Mouse (Mus musculus) heart, postnatal 14 days (tissue): ENCODE measurements around the gene Zfp54. TPM values are rescaled to one million over a fixed set of nuclear protein-coding genes. Genes with fewer than 3 reads are reported as not detected.
"Not testable (repeated sequence)": the region's sequence is repeated elsewhere in the genome, so short reads cannot be mapped to it uniquely, and the experiment has no call there.

Experiments used
- DNase-seq, 2 experiments: peaks; one replicate each; pipeline ENCODE4 v3.0.0; 2021 to 2022
- intact Hi-C: fragments of 180-260 bp; cut with DNase I; formaldehyde crosslinking; loops from one replicate; pipeline ENCODE4 v1.15.1; 2025
- long read RNA-seq, 2 experiments: library from polyadenylated mRNA; stranded (forward); transcript quantifications; one replicate each; pipeline ENCODE4 v2.0.0; 2021
- total RNA-seq, 2 experiments: library from RNA; stranded (reverse); gene quantifications; 2 replicates each; pipeline ENCODE4 v1.2.3; 2021

Gene Zfp54
- 1 to 10 TPM in 1 of 2 experiments, under 1 TPM in 1; 0.76 to 1.4 TPM for total RNA-seq
- long read RNA-seq, experiment 1, partial matches to known transcripts, result 0 of 5 reads
- long read RNA-seq, experiment 1, other reads (novel, unspliced or antisense), result 0 of 5 reads
- long read RNA-seq, experiment 2, partial matches to known transcripts, result 0 of 2 reads
- long read RNA-seq, experiment 2, other reads (novel, unspliced or antisense), result 0 of 2 reads

DNA sequence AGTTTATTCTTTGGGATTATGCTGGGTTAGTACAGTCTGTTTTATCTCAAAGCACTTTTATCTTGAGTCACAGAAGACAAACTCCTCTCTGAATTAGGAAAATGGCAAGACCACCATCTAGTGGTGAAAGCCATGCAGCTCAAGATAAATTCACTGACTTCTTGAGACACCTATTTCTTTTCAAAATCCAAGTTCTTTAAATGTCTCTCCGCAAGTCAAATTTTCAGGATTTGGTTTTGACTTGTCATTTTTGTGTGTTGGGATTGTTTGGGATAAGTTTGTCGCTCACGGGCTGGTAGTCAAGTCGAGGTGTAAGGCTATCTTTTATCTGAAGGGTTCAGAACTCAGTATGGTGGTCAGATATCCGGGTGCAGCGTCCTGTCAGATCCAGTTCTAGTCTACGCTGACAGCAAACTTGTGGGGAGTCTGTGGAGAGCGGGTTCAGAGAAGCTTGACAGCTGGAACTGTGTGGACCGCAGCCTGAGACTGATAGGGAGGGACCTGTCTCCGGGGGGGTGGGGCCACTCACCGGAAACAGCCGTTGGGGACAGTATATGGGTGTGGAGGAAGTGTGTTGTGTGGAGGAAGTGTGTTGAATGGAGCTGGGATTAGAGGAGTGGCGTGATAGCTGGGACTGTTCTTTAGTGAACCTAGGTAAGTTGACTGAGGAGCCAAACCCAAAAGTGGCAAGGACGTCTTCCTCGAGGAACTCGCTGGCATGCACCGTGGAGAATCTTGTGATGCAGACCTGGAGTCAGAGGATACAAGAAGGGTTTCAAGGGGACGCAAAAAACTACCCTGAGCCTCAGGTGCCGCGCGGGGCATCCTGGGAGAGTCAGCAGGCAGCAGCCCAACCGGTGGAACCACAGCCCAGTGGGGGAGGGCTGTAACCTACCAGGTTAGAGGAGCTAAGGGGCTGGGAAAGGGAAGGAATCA, at the start of gene Zfp54:
Gene Zfp54 (plus strand): TSS at position 564 of the 936 bp plus-strand sequence.
- intact Hi-C loops, result loop anchor here (1.0 to 5.0 kb wide), 3 partner anchors 94 to 191 kb away; no protein-coding TSS in a partner anchor
- peak; percentile 72 to 73 for DNase-seq

DNA sequence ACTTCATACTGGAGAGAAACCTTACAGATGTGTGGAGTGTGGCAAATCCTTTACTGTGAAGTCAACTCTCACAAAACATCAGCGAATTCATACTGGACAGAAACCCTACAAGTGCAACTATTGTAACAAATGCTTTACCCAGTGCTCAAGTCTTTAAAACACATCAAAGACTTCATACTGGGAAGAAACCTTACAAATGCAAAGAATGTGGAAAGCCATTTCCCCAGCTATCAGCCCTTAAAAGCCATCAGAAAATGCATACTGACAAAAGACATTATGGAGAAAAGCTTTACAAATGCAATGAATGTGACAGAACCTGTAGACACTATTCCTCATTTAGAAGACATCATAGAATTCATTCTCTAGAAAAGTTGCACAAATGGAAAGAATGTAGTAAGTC, 47.7 kb upstream of the Zfp54 start:
- intact Hi-C loops, result no loop called here
- no peak for DNase-seq

DNA sequence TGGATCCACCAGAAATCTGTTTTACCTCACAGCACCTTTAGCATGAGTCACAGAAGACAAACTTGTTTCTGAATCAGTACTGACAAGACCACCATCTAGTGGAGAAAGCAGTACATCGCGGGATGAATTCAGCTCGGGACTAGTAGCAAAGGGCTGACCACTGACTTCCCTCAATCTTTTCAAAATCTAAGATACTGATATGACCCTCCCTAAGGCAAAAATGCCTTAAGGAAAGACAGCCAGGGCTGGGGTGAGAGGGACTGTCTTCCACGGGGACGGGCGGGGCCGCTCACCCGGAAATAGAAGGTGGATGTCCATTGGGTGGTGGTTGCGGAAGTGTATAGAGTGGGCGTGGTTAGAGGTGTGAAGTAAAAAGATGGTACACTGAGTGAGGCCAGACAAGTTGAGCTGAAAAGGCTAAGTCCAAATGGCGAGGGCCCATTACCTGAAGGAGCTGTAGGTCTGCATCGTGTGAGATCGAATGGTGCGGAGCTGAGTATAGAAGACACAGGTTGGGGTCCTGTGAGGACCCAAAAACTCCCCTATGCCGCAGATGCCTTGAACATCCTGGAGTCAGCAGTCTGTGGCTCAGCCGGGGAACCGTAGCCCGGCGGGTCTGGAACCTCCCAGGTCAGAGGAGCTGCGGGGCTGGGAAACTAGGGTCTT, 39.5 kb upstream of the Zfp54 start, which contains the start of gene Zfp677:
Gene Zfp677 (plus strand): TSS at position 358 of the 666 bp plus-strand sequence.
- peak; percentile 44 to 63 for DNase-seq
- intact Hi-C loops, result loop anchor here (5.0 kb wide), 1 partner anchor 111 kb away; no protein-coding TSS in a partner anchor

DNA sequence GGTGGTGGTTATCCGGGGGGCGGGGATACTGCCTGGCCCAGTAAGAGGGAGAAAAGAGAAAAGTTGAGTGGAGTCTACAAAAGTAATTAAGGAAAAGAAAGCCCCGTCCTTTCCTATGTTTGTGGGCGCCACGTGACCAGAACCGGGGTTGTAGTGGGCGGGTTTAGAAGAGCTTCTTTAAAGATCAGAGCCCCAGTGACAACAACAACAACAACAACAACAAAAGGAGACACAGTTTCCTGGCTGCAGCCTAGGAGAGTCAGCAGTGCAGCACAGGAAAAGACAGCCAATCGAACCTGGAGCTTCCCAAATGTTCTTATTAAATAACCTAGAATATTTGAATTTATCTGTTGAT, 39.0 kb upstream of the Zfp54 start:
- intact Hi-C loops, result loop anchor here (5.0 kb wide), 1 partner anchor 112 kb away; no protein-coding TSS in a partner anchor

DNA sequence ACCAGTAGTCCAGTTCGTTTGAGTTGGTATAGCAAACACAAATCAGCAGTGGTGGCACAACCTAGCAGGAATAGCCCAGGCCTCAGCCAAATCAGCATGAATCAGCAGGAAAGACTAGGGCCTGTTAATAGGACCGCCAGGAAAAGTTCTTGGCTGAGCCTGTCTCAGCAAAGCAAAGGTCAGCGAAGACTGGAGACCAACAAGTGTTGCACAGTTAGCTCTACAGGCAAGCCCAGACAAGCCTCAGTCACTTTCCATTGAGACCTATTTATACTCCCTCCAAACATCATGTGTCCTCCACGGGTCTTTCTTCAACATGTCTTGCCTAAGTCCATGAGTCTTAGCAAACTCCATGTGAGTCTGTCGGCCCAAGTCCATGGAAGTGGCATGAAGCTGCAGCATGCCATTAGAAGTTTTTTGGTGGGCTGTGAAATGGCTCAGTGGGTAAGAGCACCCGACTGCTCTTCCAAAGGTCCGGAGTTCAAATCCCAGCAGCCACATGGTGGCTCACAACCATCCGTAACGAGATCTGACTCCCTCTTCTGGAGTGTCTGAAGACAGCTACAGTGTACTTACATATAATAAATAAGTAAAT, 15.9 kb downstream of the Zfp54 start:
- DNase-seq, intact Hi-C loops: not testable (repeated sequence)

More for the DNA sequence above, 39.0 kb upstream of the Zfp54 start:
- DNase-seq, result no peak

DNA sequence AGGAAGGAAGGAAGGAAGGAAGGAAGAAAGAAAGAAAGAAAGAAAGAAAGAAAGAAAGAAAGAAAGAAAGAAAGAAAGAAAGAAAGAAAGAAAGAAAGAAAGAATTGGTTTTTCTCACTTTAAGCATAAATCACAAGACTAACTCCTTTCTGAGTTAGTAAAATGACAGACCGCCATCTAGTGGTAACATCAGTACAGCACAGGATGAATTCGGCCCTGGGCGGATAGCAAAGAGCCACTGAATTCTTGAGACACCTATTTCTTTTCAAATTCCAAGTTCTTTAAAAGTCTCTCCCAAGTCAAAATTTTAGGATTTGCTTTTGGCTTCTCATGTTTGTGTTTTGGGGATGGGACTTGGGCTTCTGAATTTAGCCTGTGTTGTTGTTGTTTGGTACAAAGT, 26.6 kb downstream of the Zfp54 start:
- intact Hi-C loops, result loop anchor here (2.0 to 5.0 kb wide), 3 partner anchors 39 to 238 kb away; partner anchors contain the start of gene Zfp53
- DNase-seq, result peak; percentile 57 to 76

DNA sequence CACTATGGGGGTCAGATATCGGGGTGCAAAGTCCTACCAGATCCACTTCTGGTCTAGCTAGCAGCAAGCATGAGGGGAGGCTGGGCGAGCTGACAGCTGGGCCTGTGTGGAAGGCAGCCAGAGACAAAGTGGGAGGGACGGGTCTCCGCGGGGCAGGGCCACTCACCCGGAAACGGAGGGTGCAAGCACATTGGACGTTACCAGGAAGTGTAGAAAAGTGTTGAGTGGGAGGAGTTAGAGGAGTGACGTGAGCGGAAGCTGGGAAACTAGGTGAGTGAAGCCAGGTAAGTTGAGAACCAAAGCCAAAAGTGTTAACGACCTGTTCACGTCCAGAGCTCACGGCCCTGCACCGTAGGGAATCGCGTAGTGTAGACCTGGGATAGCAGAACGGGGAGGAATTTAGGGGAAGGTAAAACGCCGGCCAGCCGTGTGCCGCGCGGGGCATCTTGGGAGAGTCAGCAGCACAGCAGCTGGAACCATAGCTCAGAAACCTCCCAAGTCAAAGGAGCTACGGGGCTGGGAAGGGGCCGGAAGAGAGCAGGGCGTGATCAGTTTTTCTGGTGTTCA, 27.2 kb downstream of the Zfp54 start, which contains the start of gene Zfp51:
Gene Zfp51 (plus strand): TSS at position 237 of the 567 bp plus-strand sequence.
- DNase-seq, result peak; percentile 90 to 95
- intact Hi-C loops, result loop anchor here (2.0 to 5.0 kb wide), 3 partner anchors 39 to 237 kb away; partner anchors contain the start of gene Zfp53

DNA sequence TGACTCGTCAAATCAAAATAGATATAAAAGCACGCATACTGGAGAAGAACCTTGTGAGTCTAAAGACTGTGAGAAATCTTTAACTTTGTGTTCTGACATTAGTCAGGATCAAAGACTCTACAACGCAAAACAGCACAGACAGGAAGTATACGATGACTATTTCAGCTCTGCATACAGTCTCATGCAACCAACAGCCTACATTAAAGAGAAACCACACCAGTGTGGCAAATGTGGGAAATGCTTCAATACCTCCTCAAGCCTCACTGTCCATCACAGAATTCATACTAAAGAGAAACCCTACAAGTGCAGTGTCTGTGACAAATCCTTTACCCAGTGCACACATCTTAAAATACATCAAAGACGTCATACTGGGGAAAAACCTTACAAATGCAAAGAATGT, 40.5 kb downstream of the Zfp54 start:
- no peak for DNase-seq
- intact Hi-C loops, result no loop called here

DNA sequence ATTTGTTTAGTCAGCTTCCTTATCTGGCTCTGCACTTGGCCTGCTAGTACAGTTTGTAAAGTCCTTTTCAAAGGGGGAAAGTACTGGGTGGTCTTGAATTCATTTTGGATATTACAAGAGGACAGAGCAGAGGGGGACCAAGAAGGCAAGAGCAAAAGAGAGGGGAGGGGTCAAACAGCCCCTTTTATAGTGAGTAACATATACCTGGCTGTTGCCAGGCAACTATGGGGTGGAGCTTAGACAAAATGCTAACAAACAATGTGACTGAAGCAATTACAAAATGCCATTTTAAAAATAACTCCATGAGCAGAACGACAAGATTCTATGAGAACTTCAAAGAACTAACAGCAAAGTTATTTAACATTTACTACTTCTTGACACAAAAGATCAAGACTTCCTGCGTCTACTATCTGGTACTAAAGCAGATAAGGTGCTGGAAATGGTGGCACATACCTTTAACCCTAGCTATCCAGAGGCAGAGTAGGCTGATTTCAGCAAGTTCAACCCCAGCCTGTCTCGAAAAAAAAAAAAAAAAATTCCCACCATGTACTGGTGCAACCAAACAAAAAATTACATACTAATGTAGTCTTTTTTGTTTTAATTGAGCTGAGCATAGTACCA, 49.1 kb downstream of the Zfp54 start:
- DNase-seq, result no peak
- intact Hi-C loops, result no loop called here

DNA sequence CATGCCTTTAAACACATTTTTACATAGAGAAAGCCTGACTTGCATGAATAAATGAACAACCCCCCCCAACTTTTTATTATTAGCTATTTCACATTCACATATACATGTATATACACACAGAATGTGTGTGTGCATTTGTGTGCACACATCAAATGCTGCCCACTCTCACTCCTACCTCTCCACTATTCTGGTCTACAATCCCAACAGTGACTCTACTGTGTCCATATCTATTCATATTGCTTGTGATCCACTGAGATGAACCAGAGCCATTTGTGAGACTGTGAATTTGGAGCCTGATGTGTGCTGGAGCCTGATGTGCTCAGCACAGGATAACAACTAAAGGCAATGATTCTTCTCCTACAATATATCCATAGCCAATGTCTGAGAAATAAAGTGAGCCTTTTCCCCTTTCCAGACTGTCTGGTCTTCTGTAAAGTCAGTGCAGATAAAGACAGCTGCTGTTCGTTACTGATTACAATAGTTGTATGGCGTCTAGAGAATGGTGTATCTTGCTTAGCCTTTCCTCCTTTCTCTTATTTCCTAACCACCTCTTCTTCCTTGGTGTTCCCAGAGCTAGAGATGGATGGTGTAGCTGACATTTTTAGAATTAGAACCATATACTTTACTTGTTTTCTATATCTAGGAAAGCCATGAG, 49.8 kb downstream of the Zfp54 start:
- intact Hi-C loops, result no loop called here
- DNase-seq, result no peak

DNA sequence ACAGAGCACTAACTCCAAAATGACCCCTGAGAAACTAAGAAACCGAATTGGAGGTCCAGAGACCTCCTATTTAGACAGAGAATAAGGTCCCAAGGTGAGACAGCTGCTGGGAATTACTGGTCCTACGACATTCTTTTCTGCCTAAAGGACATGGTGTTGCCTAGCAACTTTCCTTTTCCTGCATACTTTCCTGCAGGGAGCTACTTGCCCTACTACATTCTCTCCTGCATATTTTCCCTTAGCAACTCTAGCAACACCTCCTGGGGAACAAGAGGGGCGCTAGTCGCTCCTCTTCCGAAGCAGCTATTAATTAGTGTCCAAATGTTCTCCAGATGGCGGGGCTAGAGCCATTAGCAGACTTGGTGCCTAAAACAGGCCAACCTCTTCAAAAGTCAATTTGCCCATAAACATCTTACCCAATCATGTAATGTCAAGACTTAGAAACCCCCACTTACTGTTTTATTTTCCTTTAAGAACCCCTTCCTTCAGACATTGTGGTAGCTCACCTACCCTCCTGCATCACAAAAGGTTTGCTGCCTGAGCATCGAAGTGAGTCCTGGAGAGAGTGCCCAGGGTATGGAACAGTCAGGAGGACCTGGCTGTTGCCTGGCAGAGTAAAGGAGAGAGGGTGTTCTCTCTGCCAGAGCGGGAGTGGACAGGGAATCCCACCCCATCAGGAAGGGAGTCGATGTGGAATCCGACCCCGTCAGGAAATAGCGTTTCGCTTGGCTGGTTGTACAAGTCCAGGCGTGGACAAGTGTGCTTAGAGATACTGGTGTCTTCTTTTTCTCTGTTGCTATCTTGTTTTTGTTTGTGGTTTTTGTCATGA, 50.5 kb downstream of the Zfp54 start:
- intact Hi-C loops, result no loop called here
- DNase-seq, result no peak

DNA sequence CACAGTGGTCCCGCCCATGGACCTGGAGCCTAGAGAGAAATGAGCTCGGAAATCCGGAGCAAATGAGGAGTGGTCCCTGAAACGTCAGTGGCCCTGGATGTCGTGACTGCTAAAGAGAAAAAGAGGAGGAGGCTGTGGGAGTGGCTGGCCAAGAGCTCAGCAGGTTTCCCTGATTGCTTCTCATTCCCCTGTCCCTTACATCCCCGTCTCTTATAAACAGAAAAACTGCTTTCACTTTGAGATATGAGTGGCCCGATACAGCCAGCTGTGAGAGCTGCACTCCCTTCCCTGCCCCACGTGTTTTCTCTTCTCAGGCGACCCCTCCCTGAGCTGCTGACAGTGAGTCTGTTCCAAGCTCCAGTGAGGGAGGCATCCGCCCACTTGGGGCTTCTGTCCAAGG, 51.7 kb downstream of the Zfp54 start:
- intact Hi-C loops, result not testable (repeated sequence)
- DNase-seq, result peak in 1 of 2 experiments; percentile 11

DNA sequence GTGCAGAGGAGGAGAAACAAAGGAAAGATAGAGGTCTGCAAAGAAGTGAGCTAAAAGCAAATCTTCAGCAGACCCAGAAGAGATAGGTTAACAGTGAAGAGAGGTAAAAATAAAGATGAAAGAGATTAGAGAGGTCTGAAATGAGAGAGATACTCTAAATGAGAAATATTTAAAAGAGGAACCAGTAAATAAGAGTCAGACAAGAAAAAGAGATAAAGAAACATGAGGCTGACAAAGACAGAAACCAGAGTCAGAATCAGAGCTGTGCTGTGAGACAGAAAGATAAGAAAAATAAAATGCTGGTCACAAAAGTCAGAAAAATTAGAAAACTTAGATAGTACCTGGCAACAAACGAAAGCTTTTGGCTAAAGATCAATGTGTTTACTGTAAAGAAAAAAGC, 52.3 kb downstream of the Zfp54 start:
- intact Hi-C loops, DNase-seq: not testable (repeated sequence)

DNA sequence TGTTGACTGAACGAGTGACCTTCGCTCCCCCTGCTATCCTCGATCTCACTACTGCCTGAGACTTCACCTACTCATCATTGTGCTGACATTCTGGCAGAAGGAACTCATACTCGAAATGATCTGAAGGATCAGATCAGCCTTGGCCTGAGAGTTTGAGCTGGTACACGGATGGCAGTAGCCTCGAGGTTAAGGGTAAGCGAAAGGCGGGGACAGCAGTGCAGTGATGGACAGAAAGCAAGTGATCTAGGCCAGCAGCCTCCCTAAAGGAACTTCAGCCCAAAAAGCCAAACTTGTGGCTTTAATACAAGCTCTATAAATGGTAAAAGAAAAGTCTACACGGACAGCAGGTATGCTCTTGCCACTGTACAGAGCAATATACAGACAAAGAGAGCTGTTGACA, 53.3 kb downstream of the Zfp54 start:
- DNase-seq, intact Hi-C loops: not testable (repeated sequence)

DNA sequence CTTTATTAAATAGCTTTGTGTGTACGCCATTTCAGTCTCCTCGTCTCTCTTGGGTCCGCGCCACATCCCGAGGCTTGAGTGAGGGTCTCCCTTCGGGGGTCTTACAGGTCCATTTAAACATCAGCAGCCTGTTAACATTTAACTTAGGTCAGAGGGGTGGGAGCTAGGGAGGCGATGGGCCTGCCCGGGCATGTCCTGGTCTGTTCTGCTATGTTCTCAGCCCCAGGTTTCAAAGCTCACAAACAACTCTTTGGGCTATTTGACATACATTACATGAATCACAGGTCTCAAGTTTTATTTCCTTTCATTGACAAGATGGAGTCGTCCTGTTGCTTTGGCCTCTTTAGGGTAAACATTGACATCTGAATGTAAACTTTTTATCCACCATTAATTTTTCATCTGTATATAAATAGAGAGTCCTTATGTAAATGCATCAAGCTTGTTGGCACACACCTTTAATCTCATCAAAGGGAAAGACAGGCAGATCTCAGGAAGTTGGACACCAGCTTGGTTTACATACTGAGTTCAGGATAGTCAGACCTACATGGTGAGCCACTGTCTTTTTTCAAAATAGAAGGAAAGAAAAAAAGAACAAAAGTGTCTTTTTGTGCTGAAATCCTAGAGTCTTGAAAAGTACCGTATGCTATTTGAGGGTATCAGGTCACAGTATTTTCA, 55.2 kb downstream of the Zfp54 start:
- intact Hi-C loops, result not testable (repeated sequence)

More for the DNA sequence above, 55.2 kb downstream of the Zfp54 start:
- not testable (repeated sequence) for DNase-seq
